Mouse (Mus musculus) adrenal gland, adult 2 months (tissue): ENCODE measurements around the gene Sucla2. TPM values are rescaled to one million over a fixed set of nuclear protein-coding genes. Genes with fewer than 3 reads are reported as not detected.

Source experiments
- DNase-seq: peaks from one replicate; pipeline ENCODE4 v3.0.0; 2021
- long read RNA-seq: library from polyadenylated mRNA; stranded (forward); transcript quantifications from one replicate; pipeline ENCODE4 v2.0.0, GENCODE M21; 2021
- polyA plus RNA-seq: library from polyadenylated mRNA; depleted of rRNA; stranded (reverse); fragments of >200 nt; gene quantifications from 2 replicates; pipeline ENCODE4 v1.2.3, GENCODE M21; 2012; rRNA removed
- total RNA-seq, 2 experiments: library from RNA; stranded (reverse); gene quantifications; 2 replicates each; pipeline ENCODE4 v1.2.3; 2021

Gene Sucla2
- total RNA-seq (100 to 1,000 TPM; 303 to 488 TPM), polyA plus RNA-seq (25.6 and 34.3 TPM in 2 replicates)
- long read RNA-seq, transcript Sucla2-203 (11 exons, 2,229 nt), result major isoform, 488 of 526 reads
- long read RNA-seq, partial matches to known transcripts, result 8 of 526 reads
- long read RNA-seq, other reads (novel, unspliced or antisense), result 29 of 526 reads

GRCm38 (mm10) chr14:73524766-73525448 lies at the start of gene Sucla2:
TSS of gene Sucla2 (plus strand) at chr14:73525319.
- DNase-seq, result peak; percentile 94

GRCm38 (mm10) chr14:73475506-73475905 lies 49.6 kb upstream of the Sucla2 start:
- DNase-seq, result no peak

DNA sequence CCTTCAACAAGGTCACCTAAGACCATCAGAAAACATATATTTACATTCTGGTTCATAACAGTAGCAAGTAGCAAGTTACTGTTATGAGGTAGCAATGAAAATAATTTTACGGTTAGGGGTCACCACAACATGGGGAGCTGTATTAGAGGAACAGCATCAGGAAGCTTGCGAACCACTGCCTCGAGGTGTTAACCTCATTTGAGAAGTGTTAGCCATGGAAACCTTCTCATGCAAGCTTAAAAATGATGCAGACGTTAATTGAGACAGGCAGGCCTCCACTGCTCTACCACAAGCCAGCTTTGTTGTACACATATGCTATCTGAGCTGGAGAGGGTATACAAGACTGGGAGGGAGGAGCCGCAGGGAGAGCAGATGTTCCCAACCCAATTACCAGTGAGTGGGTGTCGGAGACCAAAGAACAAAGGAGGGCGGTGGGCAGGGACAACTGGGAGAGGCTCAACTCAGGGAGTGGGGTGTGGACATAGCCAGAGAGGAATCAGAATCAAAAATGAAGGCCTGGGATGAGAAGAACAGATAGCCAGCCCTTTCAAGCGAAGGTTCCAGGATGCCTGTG lies 48.7 kb upstream of the Sucla2 start:
- no peak for DNase-seq

DNA sequence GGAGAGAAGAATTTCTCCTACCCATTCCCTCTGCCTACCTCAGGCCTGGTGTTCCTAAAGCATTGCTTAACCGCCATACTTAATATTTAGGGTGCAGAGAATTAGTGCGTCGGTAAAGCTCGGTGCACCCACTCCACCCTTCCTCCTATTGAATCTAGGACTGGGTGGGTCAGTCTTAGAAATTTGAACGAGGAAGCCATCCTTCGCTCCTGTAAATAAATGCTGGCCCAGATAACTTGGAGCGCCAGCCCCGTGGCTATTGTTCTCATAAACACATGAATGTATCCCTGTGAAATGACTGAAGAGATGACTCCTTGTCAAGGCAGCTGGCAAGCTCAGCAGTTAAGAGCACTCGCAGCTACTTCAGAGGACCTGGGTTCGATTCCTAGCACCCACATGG lies 48.0 kb upstream of the Sucla2 start:
- no peak for DNase-seq

- no peak for DNase-seq
These were observed 46.8 kb upstream of the Sucla2 start for GRCm38 (mm10) chr14:73478321-73478720.

DNA sequence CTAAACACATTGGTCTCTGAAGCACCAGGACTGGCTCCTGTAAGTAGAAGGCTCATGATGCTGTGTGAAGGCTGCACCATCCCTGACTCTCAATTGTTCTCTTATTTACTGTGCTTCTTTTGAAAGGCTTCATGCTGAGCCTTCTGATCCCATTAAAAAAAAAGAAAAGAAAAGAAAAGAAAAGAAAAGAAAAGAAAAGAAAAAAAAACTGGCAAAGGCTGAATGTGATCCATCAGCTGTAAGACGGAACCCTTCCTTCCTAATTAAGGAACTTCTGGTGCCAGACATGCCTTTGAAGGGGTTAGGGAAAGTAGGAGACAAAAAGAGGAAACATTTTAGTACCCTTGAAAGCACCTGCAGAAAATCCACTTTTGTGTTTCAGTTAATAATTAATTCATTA lies 45.3 kb upstream of the Sucla2 start:
- DNase-seq, result no peak

DNA sequence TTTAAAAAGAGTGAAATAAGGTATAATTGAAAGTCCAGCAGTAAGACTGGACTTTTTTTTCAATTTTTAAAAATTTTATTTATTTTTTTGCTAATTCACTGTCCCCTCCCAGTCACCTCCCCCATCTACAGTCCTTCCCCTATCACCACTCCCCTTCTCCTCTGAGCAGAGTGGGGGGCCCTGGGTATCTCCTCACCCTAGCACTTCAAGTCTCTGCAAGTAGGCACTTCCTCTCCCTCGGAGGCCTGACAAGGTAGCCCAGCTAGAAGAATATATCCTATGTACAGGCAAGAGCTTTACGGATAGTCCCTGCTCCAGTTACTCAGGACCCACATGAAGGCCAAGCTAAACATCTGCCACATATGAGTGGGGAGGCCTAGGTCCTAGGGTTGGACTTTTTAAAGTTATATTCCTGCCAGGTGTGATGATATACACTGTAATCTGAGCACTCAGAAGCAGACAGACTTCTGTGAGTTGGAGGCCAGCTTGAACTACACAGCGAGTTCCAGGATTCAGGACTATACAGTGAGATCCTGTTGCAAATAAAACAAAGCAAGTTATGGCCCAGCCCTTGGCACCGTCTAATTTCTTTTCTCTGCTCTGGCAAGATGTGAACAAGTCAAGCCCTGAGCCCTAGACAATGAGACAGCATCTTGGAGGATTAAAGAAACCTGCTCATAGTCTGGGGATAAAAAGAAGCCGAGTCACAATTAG lies 41.4 kb upstream of the Sucla2 start:
- no peak for DNase-seq

GRCm38 (mm10) chr14:73484366-73485110 lies 40.6 kb upstream of the Sucla2 start:
- DNase-seq, result no peak

DNA sequence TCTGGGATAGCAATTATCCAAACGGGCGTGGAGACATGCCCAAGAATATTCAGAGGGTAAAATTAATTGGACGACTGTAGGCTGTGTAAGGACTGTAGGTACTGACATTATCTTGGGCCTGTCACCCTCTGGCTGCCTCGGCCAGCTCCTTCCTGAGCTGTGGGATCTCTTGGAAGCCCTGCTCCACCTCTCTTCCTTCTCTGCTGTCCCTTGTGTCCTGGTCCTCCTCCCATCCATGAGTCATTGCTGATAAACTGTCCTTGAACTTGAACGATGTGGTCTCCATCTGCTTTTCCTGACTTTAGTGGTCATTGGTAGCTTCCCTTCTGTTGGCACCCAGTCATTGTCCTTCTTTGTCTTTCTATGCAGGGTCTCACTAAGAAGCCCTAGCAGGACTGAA lies 38.5 kb upstream of the Sucla2 start:
- DNase-seq, result no peak

GRCm38 (mm10) chr14:73493356-73493755 lies 31.8 kb upstream of the Sucla2 start:
- no peak for DNase-seq

DNA sequence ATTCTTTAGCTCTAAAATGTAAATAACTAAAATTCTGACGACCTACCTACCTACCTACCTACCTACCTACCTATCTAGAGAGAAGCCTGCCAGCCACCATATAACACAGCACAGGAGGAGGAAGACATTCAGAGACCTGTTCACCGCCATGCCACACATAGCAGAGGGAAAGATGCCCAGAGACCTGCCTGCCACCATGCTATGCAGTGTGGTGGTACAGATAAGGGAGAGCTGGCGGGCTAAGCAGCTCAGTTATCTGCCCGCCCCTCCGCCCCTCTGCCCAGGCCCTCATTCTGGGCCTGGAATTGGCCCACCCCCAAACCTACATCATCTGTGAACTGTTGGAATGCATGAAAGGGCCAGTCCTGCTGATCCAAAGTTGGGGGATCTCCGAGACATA lies 31.0 kb upstream of the Sucla2 start:
- no peak for DNase-seq

- DNase-seq, result no peak
These were observed 29.4 kb upstream of the Sucla2 start for GRCm38 (mm10) chr14:73495753-73496152.

DNA sequence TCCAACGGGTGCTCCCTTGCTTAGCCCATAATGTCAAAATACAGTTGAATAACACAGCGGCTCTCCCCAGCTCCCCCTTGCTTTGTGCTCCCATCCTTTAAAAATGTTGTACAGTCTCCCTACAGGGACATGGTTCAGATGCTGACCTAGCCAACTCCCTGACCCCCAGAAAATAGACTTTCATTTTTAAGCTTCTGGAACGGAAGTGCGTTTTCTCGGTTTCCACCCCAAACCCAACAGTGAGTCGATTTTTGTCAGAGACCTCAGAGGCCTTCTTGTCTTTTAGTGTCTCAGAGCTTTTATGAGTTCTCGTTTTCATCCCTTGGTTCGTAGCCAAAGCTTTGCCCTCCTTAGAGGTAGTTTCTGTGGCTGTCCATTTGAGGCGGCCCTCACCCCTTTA lies 23.8 kb upstream of the Sucla2 start:
- no peak for DNase-seq

DNA sequence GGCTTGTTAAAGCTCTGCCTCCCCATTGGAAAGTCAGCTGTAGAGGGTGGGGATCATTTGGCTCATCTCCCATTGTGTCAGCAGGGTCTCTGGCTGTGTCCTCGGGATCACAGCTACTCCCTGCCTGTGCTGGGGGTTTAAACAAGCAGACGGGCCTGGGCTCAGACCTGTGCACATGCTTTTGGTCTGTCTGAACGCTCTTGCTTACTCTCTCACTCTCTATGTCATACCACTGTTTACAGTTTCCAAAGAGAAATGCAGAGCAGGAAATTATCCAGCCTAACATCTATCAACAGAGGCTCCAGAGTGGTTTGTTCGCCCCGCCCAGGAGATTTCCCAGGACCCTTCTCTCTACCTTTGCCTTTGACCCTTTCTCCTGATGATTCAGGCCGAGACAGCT lies 23.4 kb upstream of the Sucla2 start:
- no peak for DNase-seq

DNA sequence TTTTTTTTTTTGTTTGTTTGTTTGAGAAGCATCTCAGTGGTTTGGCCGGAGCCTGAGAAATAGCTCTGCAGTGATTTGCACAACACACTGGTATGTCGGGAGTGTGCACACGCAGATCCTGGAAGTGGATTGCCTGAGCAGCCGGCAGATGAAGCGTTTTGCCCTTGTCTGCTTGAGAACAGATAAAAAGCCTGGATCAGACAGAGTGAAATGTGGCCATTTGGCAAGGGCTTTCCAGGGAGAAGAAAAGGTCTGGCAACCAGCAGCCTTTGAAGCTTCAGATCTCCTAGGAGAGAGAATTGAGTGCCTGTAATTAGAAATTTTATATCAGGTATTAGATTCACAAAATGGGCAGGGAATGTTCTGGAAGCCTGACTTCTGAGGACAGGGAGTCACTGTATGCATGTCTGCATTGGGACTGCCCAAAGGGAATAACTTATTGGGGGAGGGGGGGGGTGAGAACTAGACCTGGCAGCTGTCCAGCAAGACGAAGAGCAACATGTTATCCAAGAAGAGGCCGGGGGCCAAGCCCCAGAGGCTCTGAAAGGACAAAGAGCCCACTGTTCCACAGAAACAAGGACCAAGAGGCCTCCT lies 22.4 kb upstream of the Sucla2 start:
- DNase-seq, result peak; percentile 60

DNA sequence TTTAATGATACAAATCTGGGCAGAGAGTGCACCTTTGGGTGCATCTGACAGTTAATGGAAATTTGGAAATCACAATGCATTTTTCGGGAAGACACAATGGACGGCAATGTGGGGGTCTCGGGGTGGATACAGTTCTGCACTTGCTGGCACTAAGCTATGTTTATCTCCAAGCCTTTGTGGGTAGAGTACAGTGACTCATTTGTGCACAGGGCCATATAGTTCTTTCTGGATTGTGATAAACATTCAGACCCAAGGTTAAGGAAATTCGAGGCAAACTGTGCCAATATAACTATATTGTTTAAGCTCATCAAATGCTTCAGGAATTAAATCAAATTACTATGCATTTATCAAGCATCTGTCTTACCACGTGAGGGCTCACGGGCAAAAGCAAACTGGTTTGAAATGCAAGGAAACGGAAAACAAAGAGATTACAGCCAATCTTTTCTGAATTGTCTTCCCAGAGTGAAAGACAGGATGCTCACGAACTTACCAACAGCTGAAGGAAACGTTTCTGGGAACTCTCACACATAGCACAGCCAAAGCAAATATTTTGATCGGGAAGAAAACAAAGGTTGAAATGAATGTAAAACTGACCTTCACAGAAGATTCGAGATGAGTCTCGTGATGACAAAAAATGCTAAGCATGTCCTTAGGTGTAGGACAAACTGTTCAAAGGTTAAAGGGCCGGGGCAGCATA lies 21.7 kb upstream of the Sucla2 start:
- DNase-seq, result no peak

DNA sequence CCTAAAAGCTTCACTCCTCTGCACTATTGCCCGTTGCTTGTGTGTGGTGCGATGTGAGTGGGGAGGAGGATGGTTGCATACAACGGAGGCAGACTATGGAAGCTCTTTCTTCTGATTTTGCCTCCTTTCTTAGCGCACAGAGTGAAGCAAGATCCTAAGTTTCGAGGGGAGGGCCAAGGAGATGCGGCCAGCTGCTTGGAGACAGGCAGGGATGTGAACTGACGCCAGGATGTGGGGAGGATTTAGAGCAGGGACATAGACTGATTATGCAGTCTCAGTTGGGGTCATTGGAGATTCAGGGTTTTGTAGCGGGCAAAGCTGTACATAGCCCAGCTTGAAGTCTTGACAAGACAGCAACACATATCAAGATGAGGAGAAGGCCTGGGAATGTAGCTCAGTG lies 18.8 kb upstream of the Sucla2 start:
- no peak for DNase-seq

DNA sequence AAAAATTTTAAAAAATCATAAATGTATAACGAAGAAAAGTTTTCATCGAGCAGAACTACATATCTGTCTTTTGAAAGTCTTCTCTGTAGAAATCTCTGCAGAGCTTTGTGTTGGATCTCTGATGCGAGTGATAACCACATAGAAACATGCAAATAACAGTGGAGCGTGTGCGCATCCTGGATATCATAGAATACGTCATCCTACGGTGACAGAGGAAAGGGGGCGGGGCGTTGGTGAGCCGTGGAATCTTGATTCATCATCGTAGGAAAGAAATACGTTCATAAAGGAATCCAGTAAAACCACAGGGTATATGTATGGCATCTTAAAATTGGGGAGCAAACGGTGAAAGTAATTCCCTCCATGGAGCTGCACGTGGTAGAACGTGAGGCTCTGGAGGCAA lies 17.9 kb upstream of the Sucla2 start:
- no peak for DNase-seq

GRCm38 (mm10) chr14:73507702-73508376 lies 17.3 kb upstream of the Sucla2 start:
- DNase-seq, result no peak

DNA sequence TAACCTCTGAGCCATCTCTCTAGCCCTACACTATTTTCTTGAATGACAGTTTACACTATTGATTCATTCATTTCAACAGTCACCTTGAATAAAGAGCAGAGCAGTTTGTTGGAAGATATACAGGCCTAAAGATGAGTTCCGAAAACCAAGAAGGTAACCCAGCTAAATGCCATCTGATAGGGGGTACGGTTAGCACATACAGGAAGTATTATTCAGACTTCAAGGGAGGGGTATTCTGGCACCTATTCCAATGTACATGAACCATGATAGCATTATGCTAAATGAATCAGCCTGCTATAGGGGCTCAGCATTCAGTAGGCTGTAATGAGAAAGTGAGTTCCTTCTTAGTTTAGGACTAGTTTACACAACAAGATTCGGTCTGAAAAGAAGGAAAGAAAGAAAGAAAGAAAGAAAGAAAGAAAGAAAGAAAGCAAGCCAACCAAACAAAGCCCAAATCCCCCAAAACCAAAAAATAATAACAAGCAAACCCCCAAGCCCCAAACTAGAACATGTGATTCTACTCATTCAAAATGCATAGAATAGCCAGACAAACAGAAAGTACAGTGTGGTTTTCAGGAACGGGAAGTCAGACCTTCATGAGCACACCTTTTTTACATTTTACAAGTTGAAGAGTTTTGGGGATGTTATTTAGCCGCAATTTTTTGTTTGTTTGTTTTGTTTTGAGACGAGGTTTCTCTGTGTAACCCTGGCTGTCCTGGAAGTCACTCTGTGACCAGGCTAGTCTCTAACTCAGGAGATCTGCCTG lies 16.3 kb upstream of the Sucla2 start:
- no peak for DNase-seq
